Mouse (Mus musculus) liver, embryonic 14.5 days (tissue): Measurements from ENCODE around the gene Zfp385b.

Experiments used
- CTCF ChIP-seq: IDR thresholded peaks from 2 replicates; pipeline ENCODE4 v1.5.1; 2016; ENCODE audit warnings: antibody characterized with exemption, low read depth, control low read depth
- EP300 ChIP-seq: IDR thresholded peaks from 2 replicates; pipeline ENCODE4 v1.6.1; 2016; ENCODE audit warnings: antibody characterized with exemption, low read depth

GRCm38 (mm10) chr2:77526301-77526700 lies 293.1 kb downstream of the Zfp385b start:
- TF ChIP-seq CTCF (no peak), EP300 (no peak)
